In the genomic region with DNA sequence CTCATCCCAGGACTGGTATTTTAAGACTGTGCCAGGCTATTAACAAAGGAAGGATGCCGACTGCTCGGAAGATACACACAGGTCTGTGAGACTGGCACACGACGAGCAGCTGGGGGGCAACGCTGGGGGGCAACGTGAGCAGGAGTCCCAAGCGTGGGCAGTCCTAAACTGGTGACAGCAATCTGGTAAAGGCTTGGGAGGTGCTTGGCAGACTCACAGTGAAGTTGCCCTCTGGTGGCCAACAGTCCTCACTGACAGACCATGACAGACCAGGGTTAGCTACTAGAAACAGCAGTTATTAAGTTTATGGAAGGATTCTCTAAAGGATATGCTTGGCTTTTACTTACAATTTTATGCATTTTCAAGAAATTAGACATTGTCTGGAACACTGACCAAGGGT, we compare ENCODE assay signal across 9 mouse cellular contexts. TPM values are rescaled to one million over a fixed set of nuclear protein-coding genes. Genes with fewer than 3 reads are reported as not detected.
DNase-seq lines count a peak whose midpoint lies in the region; ATAC-seq and TF ChIP-seq lines count a peak whose summit lies in the region.
"Had no signal": no experiment of that assay in that cellular context is flagged by ENCODE, and none has a peak within 500 bp of the region (broad histone marks: within the 10 kb centered on the region; RNA-seq: fewer than 3 reads in every experiment).

No protein-coding gene starts in this region.

- H3K9me3 ChIP-seq in intestine, embryonic 16.5 days (ENCODE audit: control insufficient read depth, low read length): no peaks in the 10 kb centered on the region
- no peaks in the 10 kb centered on the region for H3K9me3 ChIP-seq in limb, embryonic 14.5 days (ENCODE audit: control insufficient read depth, low read length)
- no peaks in the 10 kb centered on the region for H3K9me3 ChIP-seq in midbrain, embryonic 16.5 days (replicated peaks; ENCODE audit: control insufficient read depth, low read length, poor library complexity, severe bottlenecking)
- no peaks in the 10 kb centered on the region for H3K9me3 ChIP-seq in stomach, embryonic 15.5 days

- H3K4me3 ChIP-seq in intestine, embryonic 16.5 days (ENCODE audit: low read length): no peak overlapping the region
- no peak overlapping the region for H3K4me3 ChIP-seq in limb, embryonic 14.5 days (replicated peaks; ENCODE audit: low read length)
- H3K4me3 ChIP-seq in midbrain, embryonic 16.5 days (ENCODE audit: low read depth, low read length): no peak overlapping the region
- H3K4me3 ChIP-seq in stomach, embryonic 15.5 days (replicated peaks): no peak overlapping the region
- H3K4me3 ChIP-seq: erythroblast, embryonic 14.5 days had no signal

- H3K36me3 ChIP-seq in intestine, embryonic 16.5 days (ENCODE audit: control insufficient read depth, insufficient read depth, low read length): peaks cover 10% of the 10 kb centered on the region; the same call in 1 of the 2 replicates
- peaks cover 30% of the 10 kb centered on the region for H3K36me3 ChIP-seq in limb, embryonic 14.5 days (ENCODE audit: control insufficient read depth, insufficient read depth, low read length)
- peaks cover 13% of the 10 kb centered on the region for H3K36me3 ChIP-seq in midbrain, embryonic 16.5 days (ENCODE audit: control insufficient read depth, insufficient read depth, low read length)
- 0 out of 2 replicates have a peak, but pooled peaks cover 7% of the 10 kb centered on the region for H3K36me3 ChIP-seq in stomach, embryonic 15.5 days

- no peak for TF ChIP-seq POLR2A in limb, embryonic 14.5 days (IDR thresholded peaks at IDR 0.05; ENCODE audit: borderline replicate concordance, extremely low read depth, insufficient read depth, insufficient read length)

- peak; percentile 65 for ATAC-seq in intestine, embryonic 16.5 days
- ATAC-seq in limb, embryonic 14.5 days (ENCODE audit: low FRiP score, low read depth): peak; percentile 65; the same call in 1 of the 2 replicates
- ATAC-seq in midbrain, embryonic 16.5 days: peak; percentile 81
- peak; percentile 44; the same call in 1 of the 2 replicates for ATAC-seq in stomach, embryonic 15.5 days (ENCODE audit: insufficient read depth, low FRiP score, low read depth)

- H3K4me1 ChIP-seq in intestine, embryonic 16.5 days (ENCODE audit: control insufficient read depth, insufficient read depth, low read length): peaks cover under 1% of the 10 kb centered on the region; the same call in 1 of the 2 replicates
- no peaks in the 10 kb centered on the region for H3K4me1 ChIP-seq in limb, embryonic 14.5 days (ENCODE audit: control insufficient read depth, insufficient read depth, low read length)
- no peaks in the 10 kb centered on the region for H3K4me1 ChIP-seq in midbrain, embryonic 16.5 days (ENCODE audit: control insufficient read depth, insufficient read depth, low read length)
- H3K4me1 ChIP-seq in stomach, embryonic 15.5 days: 0 out of 2 replicates have a peak, but pooled peaks cover 5% of the 10 kb centered on the region

- WGBS in intestine, embryonic 16.5 days: 42% methylated on average over 7 of the region's 7 CpGs
- WGBS in limb, embryonic 14.5 days: 40% methylated on average over 7 of the region's 7 CpGs
- 40% methylated on average over 7 of the region's 7 CpGs for WGBS in midbrain, embryonic 16.5 days
- WGBS in stomach, embryonic 15.5 days: 31% methylated on average over 7 of the region's 7 CpGs

- H3K4me2 ChIP-seq in intestine, embryonic 16.5 days (ENCODE audit: low read depth, low read length): no peak overlapping the region
- H3K4me2 ChIP-seq in limb, embryonic 14.5 days (replicated peaks; ENCODE audit: low read depth, low read length, severe bottlenecking): no peak overlapping the region
- no peak overlapping the region for H3K4me2 ChIP-seq in midbrain, embryonic 16.5 days (ENCODE audit: low read length)
- no peak overlapping the region for H3K4me2 ChIP-seq in stomach, embryonic 15.5 days

- peak; percentile 67 for DNase-seq in 3T3-L1 (ENCODE audit: low read depth, low spot score)
- peak; percentile 65 for DNase-seq in NIH3T3 (ENCODE audit: low read depth)
- DNase-seq in cerebellum, postnatal 25 days: peak; percentile 67 to 79
- DNase-seq in frontal cortex, postnatal 36 days (ENCODE audit: low spot score in 2 of 2): peak; percentile 39 to 69
- peak; percentile 40 for DNase-seq in limb, embryonic 14.5 days (ENCODE audit: low spot score)

- H3K27me3 ChIP-seq in intestine, embryonic 16.5 days (replicated peaks; ENCODE audit: control insufficient read depth, insufficient read depth, low read length): no peaks in the 10 kb centered on the region
- no peaks in the 10 kb centered on the region for H3K27me3 ChIP-seq in limb, embryonic 14.5 days (ENCODE audit: control insufficient read depth, insufficient read depth, low read length)
- no peaks in the 10 kb centered on the region for H3K27me3 ChIP-seq in midbrain, embryonic 16.5 days (ENCODE audit: control insufficient read depth, insufficient read depth, low read depth, low read length)
- no peaks in the 10 kb centered on the region for H3K27me3 ChIP-seq in stomach, embryonic 15.5 days (replicated peaks)

- no peak overlapping the region for H3K27ac ChIP-seq in intestine, embryonic 16.5 days (ENCODE audit: low read length)
- no peak overlapping the region for H3K27ac ChIP-seq in limb, embryonic 14.5 days (replicated peaks; ENCODE audit: low read depth, low read length)
- H3K27ac ChIP-seq in midbrain, embryonic 16.5 days (ENCODE audit: low read length): no peak overlapping the region
- no peak overlapping the region for H3K27ac ChIP-seq in stomach, embryonic 15.5 days

- no peak overlapping the region for H3K9ac ChIP-seq in intestine, embryonic 16.5 days (ENCODE audit: low read depth, low read length)
- H3K9ac ChIP-seq in limb, embryonic 14.5 days (ENCODE audit: low read depth, low read length, severe bottlenecking): no peak overlapping the region
- no peak overlapping the region for H3K9ac ChIP-seq in midbrain, embryonic 16.5 days (ENCODE audit: low read depth, low read length)
- H3K9ac ChIP-seq in stomach, embryonic 15.5 days: no peak overlapping the region

RNA-seq across cellular contexts. Expression of a gene that starts 31.8 kb away (rescaled TPM):
- 15.8 and 17.1 TPM in 2 replicates for polyA plus RNA-seq in intestine, embryonic 16.5 days (2015; fragmentation: Nextera tagmentation; extraction: Ambion mirVana)
- polyA plus RNA-seq in limb, embryonic 14.5 days (2012; rRNA removed): 22.9 and 28.4 TPM in 2 replicates
- polyA plus RNA-seq in limb, embryonic 14.5 days (2014; fragmentation: Nextera tagmentation; extraction: Ambion mirVana): 15.1 and 17.6 TPM in 2 replicates
- polyA plus RNA-seq in midbrain, embryonic 16.5 days (2015; fragmentation: Nextera tagmentation; extraction: Ambion mirVana): 14.9 and 19.3 TPM in 2 replicates
- polyA plus RNA-seq in stomach, embryonic 15.5 days (2015; fragmentation: Nextera tagmentation; extraction: Ambion mirVana): 15.0 and 17.2 TPM in 2 replicates

RNA-seq across cellular contexts. Expression of a gene that starts 45.4 kb away (rescaled TPM):
- polyA plus RNA-seq in intestine, embryonic 16.5 days (2015; fragmentation: Nextera tagmentation; extraction: Ambion mirVana): 2.0 and 2.4 TPM in 2 replicates
- 2.1 and 2.4 TPM in 2 replicates for polyA plus RNA-seq in limb, embryonic 14.5 days (2012; rRNA removed)
- 2.1 and 3.5 TPM in 2 replicates for polyA plus RNA-seq in limb, embryonic 14.5 days (2014; fragmentation: Nextera tagmentation; extraction: Ambion mirVana)
- polyA plus RNA-seq in midbrain, embryonic 16.5 days (2015; fragmentation: Nextera tagmentation; extraction: Ambion mirVana): 2.8 and 3.5 TPM in 2 replicates
- polyA plus RNA-seq in stomach, embryonic 15.5 days (2015; fragmentation: Nextera tagmentation; extraction: Ambion mirVana): 3.1 and 3.2 TPM in 2 replicates
- polyA plus RNA-seq: erythroblast, embryonic 14.5 days had no signal

RNA-seq across cellular contexts. Expression of a gene that starts 50.9 kb away (rescaled TPM):
- polyA plus RNA-seq in intestine, embryonic 16.5 days (2015; fragmentation: Nextera tagmentation; extraction: Ambion mirVana): 8.1 TPM in 2 replicates
- 6.3 and 6.7 TPM in 2 replicates for polyA plus RNA-seq in limb, embryonic 14.5 days (2012; rRNA removed)
- 5.3 and 5.5 TPM in 2 replicates for polyA plus RNA-seq in limb, embryonic 14.5 days (2014; fragmentation: Nextera tagmentation; extraction: Ambion mirVana)
- 12.8 and 14.0 TPM in 2 replicates for polyA plus RNA-seq in midbrain, embryonic 16.5 days (2015; fragmentation: Nextera tagmentation; extraction: Ambion mirVana)
- polyA plus RNA-seq in stomach, embryonic 15.5 days (2015; fragmentation: Nextera tagmentation; extraction: Ambion mirVana): 9.5 and 11.2 TPM in 2 replicates
- polyA plus RNA-seq: erythroblast, embryonic 14.5 days had no signal
